Mouse (Mus musculus) frontal cortex, postnatal 10 days (tissue): ENCODE measurements around the gene Thsd7a.

ENCODE experiments used
- DNase-seq, 2 experiments: peaks; one replicate each; pipeline ENCODE4 v3.0.0; 2022; ENCODE audit warnings: low spot score in 2 of 2, mixed read lengths in 1 of 2

Gene Thsd7a

DNA sequence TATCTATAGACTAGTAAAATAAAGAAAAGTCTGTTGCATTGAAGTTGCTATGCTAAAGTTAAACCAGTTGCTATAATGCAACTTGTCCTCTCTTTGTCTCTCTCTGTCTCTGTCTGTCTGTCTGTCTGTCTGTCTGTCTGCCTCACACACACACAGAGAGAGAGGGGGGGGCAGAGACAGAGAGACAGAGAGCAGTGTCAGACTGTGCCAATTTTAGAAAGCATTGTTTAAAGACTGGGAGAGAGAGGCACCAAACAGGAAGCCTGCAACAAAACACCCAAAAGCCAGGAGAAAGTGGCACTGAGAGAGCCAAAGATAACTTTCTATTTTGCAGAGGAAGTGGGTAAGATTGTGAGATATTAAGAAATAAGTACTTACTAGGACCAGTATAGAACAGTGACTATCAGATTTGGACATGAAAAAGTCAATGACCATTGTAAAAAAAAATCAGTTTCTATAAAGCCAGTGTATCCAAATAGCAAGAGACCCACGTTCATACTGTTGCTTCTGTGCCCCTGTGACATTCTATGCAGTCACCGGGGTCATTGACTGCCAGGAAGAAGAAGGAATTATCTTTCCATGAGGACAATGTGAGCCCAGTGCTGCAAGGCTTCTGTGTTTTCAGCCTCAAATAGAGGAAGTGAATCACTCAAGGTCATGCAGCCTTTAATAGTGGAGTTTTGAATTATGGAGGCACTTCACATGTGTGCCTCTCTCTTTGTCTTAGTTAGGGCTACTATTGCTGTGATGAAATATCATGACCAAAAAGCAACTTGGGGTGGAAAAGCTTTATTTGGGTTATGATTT, 355.4 kb downstream of the Thsd7a start:
- no peak for DNase-seq

DNA sequence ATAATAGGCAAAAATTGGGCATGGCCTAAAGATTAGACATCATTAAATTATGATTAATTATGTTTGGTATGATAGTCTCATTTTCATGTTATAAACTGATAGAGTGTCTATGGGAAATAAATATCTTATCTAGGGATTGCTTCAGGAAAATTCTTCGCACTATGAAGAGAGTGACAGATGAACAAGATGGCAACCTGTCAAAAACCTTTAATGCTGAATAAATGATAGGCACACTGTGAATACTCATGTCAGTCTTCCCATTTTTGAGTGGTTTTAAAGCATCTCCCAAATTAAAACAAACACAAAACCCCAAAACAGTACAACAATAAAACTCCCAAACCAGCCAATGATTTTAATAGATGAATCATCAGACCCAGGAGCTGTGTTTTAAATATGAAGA, 362.5 kb downstream of the Thsd7a start:
- DNase-seq = no peak

DNA sequence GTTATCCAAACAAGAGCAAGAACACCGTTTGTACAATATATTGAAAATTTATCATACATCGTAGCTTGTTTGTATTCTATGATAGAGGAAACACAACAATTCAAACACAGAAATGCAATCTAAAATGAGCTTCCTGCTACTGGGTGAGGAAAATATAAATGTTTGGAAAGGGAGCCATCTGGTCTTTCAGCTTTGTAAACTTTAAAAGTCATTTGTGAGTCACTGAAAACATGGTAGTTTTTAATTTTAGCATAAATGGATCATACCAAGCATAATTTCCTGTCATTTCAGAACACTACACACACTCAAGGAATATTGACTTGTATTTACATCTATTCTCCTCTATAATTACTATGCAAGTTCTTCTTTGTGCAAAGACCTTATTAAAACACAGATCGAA, 363.6 kb downstream of the Thsd7a start:
- no peak for DNase-seq

DNA sequence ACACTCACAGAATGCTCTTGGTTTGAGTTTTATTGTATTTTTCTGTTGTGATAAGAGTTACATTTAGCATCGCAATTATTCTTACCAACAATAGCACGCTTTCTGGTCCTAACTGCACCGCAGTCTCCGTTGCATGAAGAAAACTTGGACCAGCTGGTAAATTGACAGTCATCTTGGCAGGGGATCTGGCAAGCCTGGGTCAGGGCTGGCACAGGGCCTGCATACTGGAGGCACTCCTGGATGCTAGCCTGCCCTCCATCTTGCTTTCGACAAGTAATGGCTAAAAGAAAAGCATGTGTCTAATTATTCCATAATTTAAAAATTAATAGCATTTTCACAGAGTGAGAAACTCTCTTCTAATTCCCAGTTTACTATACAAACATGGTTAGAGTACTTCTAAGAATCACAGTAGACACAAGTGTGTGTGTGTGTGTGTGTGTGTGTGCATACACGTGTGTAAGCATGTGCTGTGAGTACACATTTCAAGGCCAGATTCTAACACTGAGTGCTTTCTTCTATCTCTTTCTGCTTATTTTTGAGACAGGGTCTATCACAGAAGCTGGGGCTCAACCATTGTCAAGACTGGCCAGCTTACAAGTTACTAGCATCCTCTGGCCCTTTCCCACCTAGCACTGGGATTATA, 368.0 kb downstream of the Thsd7a start:
- peak; percentile 48 to 60 for DNase-seq

DNA sequence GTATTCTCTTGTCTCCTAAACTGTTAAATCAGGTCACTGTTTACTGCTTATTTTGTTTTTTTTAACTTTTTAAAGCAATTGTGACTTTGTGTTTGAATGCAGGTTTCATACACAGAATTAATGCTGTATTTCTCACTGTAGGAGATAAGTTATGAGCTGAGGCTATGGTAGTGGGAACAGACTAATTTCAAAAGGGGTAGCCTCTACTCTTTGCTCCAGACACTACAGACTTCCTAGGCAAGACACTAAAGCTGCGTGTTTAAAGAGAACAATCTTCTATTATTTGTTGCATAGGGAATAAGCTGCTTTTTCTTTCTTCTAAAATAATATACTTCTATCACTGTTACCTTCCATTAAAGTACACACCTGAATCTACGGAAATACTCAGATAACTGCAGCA, 368.5 kb downstream of the Thsd7a start:
- no peak for DNase-seq

DNA sequence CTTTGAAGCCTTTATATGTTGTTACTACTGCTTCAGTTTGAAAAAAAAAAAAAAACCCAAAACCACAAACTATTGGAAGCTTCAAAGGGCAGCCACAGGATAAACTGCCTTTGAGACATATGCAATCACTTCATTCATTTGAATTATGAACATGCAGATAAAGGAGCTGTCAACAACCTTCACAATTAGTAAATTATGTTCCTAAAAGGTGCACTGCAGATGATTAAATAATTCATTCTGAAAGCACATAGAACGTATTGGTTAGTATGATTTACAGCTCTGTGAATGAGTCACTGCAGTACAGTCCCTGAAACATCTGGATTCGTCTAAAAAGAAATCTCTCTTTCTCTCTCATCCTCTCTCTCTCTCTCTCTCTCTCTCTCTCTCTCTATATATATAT, 390.5 kb downstream of the Thsd7a start:
- no peak for DNase-seq

DNA sequence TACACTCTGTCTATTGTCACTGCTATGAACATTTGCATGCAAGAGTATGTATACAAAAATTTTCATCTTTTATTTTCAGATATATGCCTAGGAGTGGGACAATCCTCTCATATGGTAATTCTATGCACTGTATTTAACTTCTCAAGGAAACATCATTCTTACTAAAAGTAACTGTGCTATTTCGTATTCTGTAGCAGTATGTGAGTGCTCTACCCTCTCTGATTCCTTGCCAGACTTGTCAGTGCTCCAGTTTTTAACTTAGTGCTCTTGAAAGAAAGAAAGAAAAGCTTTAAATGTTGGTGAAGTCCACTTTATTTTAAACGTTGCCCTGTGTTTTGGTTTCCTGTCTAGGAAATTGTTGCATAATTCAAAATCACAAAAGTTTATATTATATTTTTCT, 395.6 kb downstream of the Thsd7a start:
- no peak for DNase-seq

DNA sequence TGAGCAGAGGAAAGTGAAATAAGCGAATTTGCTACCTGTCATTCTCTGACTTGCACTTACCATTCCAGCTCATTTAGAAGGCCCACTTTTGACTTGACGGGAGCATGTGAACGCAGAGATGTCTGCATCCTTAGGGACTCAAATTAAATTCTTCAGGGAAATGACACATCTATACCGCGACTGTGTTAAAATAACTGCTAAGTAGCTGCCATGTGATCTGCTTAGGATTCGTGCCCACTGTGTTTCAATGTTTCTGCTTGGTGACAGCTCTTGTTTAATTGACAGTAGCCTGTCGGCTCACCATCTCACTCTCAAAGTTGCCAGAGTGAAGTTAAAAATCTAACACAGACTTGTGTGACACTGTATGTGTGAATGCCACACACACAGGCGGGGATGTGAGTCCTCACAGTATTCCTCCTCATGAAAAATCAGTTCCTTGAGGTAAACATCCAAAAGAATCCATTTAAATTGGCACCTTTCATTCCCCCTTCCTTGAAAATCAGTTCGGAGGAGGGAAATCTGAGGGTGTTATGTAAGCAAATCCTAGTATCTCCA, 397.0 kb downstream of the Thsd7a start:
- DNase-seq = no peak

DNA sequence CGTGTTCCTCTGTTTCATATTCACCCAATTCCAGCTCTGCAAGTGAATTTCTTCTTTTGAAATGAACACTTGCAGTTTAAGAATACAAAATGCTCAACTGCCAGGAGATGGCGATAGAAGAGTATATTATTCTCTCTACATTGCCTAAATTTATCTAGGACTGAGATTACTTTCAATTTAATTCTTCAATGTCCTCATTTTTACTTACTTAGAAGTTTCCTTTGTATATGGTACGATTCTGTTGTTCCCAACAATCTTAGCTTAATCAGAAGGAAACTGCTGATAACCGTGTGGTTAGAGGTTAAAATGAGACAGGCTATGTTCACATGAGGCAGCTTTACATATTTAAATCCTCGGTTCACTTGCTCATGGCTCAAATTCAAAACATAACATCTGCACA, 398.5 kb downstream of the Thsd7a start:
- no peak for DNase-seq

DNA sequence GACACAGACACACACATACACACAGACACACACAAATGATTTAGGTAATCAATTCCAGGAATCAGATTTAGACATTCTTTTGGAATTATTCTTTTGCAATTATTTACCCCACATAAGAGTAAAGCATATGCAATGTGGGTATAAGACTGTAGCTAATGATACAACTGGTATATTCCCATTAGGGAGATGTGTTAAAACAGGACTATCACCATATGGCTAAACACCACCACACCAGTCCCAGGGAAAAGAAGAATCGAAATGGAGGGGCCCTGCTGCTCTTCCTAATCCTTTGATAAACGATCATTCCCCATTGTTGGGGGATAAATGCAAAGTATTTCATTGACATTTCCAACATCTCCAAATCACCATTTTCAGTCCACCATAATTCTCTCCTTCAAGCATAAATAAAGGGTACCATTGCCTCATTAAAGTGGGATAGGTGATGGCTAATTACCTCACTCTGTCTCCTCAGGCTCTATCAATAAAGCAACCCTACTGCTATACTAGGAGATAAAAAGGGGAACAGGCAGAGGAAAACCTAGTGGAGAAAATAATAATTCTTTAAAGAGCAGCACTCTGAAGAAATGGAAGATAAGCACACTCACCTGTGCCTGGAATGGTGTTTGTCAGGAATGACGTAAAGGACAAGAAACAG, 400.0 kb downstream of the Thsd7a start:
- DNase-seq = no peak

DNA sequence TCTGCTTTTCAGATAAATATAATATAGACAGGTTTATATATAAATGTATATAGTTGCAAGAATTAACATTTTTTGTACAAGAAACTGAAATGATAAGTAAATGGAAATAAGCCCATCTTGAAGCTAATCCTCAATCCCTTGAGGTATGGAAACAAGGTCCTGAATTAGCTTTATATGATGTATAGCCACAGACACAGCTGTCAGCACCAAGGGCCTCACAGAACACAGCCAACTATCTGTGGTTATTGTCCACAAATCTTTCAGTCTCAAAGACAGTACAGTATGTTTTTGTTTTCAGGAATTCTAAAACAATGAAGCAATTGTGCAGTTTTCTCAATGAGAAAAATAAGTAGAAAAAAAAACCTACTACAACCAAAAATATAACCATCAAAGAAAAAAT, 400.5 kb downstream of the Thsd7a start:
- DNase-seq = no peak

DNA sequence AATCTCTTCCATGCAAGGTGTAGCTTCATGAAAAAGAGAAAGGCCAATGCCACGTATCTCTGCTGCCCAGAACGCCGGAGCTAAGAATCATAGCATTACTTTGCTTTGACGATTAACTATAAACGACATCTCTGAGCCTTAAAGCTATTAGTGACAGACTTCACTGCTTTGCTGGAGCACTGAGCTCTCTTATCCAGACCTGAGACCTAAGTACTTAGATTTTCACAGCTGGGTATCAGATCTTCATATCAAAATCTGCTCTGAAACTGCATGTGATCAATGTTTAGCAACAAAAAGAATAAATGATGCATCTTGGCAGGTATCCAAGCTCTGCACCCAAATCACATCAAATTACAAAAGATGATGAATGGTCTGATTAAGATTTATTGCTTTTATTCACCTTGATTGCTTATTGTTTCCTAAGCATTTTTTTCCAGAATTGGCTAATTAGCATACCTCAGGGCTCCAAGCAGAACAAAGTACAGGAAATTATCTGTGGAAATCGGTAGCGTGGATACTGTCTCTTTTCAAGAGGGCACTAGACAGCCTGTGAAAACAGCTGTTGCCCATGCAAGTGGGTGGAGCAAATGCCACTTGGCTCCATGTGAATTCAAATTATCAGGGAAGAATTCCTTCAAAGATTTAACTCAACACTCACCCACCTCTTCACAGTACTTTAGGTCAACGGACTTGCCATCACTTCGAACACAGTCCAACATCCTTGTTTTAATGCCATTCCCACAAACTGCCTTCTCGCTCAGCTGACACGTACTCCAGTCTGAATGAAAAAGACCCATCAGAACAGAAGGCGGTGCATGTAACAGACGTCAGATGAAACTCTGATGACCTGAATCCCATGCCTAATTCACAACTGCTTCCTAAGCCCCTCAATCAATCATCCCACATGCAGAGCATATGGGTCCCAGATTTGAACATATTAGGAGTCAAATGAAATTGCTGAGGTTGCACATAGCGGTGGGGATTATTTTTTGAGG, 412.3 kb downstream of the Thsd7a start:
- DNase-seq = no peak

DNA sequence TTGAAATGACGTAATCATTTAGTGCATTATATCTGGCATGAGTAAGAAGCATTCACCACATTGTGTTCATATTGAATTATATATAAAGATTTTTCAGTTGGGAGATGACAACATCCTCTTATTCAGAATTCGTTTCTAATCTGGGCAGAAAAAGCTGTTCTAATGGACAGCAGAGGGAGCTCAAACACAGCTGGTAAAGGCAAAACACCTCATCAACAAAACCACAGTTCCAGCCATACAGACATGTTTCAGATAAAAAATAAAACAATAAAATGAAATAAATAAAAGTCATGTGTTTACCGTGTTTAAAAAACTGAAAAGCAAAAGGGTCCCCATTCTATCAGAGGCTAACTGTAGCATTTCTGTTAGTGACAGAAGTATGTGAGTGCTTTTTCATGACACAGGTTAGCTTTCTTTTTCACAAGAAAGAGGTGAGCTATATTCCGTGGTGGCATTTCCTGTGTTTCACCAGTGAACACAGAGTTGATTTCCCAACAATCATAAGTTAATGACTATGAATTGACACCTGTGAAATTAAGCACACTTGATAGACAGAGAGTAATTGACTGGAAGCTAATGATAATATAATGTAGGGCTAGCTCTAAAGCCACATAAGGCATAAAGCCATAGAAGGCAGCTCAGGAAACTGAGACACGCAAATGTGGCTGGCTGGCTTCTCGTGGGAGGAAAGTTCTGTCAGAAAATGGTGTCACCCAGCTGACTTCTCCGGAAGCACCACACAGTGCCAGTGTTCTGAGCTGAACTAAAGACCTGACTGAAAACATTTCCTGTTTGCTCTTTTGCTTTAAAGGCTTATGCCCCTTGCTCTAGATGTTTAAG, 433.9 kb downstream of the Thsd7a start:
- no peak for DNase-seq

DNA sequence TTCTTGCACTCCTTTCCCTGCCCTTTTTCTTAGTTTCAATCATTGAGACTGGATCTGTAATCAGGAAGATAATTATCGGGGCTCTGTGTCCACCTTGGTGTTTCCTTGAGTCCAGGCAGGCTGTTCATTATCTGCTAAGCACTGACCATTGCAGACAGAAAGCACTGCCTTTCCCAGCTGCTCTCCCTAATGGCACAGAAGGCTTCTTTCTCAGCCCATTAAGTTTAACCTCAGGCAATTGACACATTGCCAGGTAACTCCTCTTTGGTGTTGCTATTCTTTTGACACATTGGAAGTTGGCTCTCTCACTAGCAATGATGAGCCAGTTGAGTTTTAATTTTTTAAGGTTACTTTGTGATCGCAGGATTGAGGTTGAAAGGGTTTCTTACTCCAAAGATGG, 441.7 kb downstream of the Thsd7a start:
- no peak for DNase-seq

DNA sequence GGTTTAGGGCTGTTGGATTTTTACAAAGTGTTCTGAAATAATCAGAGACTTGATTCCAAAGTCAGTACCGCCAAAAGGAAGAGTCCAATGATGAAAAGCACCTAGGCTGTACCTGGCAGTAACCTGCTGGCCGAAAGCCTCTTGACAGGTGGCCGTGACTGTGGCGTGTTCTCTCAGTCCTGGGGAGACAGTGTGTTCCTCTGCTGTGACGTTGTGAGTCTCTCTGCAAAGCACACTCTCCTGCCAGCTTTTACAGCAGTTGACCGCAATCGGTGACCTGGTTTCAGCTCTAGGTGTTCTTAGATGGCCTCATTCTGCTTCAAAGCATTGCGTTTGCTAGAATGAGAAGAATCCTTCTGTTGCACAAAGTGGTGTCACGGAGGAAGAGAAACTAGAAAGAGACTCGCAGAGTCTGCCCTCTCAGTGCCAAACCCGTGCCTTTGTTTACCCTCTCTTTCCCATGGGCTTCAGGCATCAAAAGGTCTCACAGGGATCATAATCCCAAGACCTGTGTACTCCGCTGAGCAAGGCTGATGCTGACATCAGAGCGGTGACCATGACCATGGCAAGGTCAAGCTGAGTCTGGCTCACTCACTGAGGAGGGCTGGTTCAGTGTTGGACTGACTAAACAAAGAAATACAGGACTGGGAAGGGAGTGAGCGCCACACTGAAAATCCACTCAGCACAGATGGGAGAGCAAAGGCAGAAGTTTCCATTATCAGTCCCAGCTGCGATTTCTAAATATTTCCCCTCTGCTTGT, 486.4 kb downstream of the Thsd7a start:
- DNase-seq = no peak
